Mouse (Mus musculus): Measurements from ENCODE around the gene Lrrc25.

Lrrc25 gene

DNA sequence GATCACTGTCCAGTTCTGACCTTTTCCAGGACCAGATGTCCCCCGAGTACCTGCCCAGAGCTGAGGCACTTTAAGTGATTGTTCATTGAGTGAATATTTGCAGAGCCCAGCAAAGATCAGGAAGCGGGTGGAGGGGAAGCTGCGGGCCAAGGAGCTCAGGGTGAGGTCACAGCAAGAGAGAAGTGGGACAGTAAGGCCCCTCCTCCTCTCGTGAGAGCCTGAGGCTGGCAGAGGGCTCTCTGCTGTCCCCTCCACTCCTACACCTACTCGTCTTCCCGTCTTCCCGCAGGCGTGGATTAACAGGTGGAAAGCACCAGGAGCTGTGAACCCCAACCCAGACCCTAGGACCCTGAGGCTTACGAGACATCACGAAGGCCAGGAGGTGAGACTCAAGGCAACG is 690 bp downstream of the Lrrc25 start:
- DNase-seq (ENCODE audit: low spot score in 2 of 2) = no peak

GRCm38 (mm10) chr8:70617985-70618384 is 2.0 kb downstream of the Lrrc25 start:
- DNase-seq (ENCODE audit: low spot score in 2 of 2) = no peak

GRCm38 (mm10) chr8:70618888-70619334 is 3.0 kb downstream of the Lrrc25 start:
- DNase-seq (ENCODE audit: low spot score in 2 of 2) = no peak

- no peak for DNase-seq (ENCODE audit: low spot score in 2 of 2)
These were observed 6.3 kb downstream of the Lrrc25 start for GRCm38 (mm10) chr8:70622220-70622619.

GRCm38 (mm10) chr8:70625104-70625503 is 9.1 kb downstream of the Lrrc25 start:
- peak in 1 of 2 experiments; percentile 64 for DNase-seq (ENCODE audit: low spot score in 2 of 2)

GRCm38 (mm10) chr8:70627041-70627440 is 11.1 kb downstream of the Lrrc25 start:
- no peak for DNase-seq (ENCODE audit: low spot score in 2 of 2)

- DNase-seq (ENCODE audit: low spot score in 2 of 2) = no peak
These were observed 13.1 kb downstream of the Lrrc25 start for GRCm38 (mm10) chr8:70628986-70629490.

GRCm38 (mm10) chr8:70629574-70630531 is 13.9 kb downstream of the Lrrc25 start:
- DNase-seq (ENCODE audit: low spot score in 2 of 2) = peak; percentile 88 to 89

GRCm38 (mm10) chr8:70630532-70631381 is 14.8 kb downstream of the Lrrc25 start:
- no peak for DNase-seq (ENCODE audit: low spot score in 2 of 2)

GRCm38 (mm10) chr8:70631436-70631835 is 15.5 kb downstream of the Lrrc25 start:
- DNase-seq (ENCODE audit: low spot score in 2 of 2) = no peak

- DNase-seq (ENCODE audit: low spot score in 2 of 2) = no peak
These were observed 16.5 kb downstream of the Lrrc25 start, which contains the start of gene Gdf15 for GRCm38 (mm10) chr8:70632346-70632892. TSS of gene Gdf15 (minus strand) at chr8:70632456.

- no peak for DNase-seq (ENCODE audit: low spot score in 2 of 2)
These were observed 18.1 kb downstream of the Lrrc25 start for GRCm38 (mm10) chr8:70634066-70634465.

DNA sequence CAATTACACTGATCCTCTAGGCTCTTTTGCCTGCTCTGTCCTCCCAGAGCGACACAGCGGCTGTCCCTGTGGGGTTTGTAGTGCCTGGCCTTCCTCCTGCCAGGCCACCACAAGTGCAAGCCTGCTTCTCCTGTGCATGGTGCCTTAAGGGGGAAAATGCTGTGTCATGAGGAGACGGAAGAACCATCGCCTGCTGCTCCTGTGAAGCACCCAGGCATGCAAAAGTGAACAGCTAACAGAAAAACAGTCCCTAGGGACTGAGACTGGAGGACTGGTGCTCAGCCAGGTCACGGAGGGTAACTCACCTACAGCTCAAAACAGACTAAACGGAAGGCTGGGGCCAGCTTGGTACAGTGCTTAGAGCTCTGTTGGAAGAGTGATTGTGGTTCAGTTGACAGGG is 19.6 kb downstream of the Lrrc25 start:
- DNase-seq (ENCODE audit: low spot score in 2 of 2) = no peak

DNA sequence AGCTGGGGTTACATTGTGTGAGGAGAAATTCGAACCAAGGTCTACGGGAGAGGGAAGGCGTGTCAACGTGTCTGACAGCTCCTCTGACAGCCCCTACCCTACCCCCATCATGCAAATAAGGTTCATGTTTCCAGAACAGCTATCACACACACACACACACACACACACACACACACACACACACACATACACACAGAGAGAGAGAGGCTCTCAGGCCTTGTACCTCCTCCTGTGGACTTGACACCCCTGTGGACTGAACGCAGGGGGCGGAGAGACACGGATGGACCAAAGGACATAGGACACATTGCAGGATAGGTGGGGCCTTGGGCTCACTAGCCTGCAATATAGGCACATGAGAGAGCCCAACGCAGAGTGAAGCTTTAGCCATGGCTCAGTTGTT is 20.9 kb downstream of the Lrrc25 start:
- no peak for DNase-seq (ENCODE audit: low spot score in 2 of 2)

- DNase-seq (ENCODE audit: low spot score in 2 of 2) = no peak
These were observed 22.8 kb downstream of the Lrrc25 start for GRCm38 (mm10) chr8:70638752-70639151.

DNA sequence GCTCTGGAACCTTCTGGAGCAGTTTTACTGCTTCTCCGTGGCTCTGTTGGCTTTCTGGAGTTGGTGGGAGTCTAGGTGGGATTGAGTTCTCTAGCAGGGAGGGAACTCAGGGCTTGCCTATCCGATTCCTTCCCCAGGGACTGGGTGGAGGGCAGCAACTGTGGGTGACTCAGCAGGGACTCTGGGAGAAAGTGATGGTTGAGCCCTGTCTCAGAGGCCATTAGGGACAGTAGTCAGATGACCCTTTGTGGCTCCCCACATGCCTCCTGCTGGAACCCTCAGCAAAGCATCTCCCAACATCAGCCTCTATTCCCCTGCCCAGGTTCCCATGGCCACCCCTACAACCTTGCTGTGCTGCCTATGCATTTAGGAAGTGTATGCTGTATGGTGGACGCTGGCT is 27.1 kb downstream of the Lrrc25 start:
- DNase-seq (ENCODE audit: low spot score in 2 of 2) = no peak

- no peak for DNase-seq (ENCODE audit: low spot score in 2 of 2)
These were observed 28.1 kb downstream of the Lrrc25 start for GRCm38 (mm10) chr8:70644065-70644464.

- DNase-seq (ENCODE audit: low spot score in 2 of 2) = no peak
These were observed 29.7 kb downstream of the Lrrc25 start for GRCm38 (mm10) chr8:70645501-70646224.

DNA sequence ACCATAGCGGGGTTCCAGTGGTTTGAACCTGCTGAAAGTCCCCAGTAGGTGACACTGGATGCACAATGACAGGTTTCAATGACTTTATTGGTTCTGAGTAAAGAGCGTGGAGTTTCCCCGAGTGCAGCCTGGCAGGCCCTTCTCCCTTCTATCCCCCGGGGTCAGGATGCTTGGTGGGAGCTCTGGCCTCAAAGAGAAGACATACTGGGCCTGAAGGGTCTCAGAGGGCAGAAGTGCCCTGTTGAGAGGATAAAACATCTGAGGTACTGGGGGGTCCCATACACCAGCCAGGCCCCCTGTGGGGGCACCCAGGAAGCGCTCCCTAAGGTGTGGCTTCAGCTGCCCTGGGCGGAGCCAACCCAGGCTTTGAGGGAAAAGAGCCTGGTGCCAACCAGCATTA is 30.4 kb downstream of the Lrrc25 start:
- no peak for DNase-seq (ENCODE audit: low spot score in 2 of 2)

GRCm38 (mm10) chr8:70646775-70647174 is 30.8 kb downstream of the Lrrc25 start:
- DNase-seq (ENCODE audit: low spot score in 2 of 2) = no peak
